Mouse (Mus musculus): Measurements from ENCODE around the gene Fam71b.

The Fam71b gene

DNA sequence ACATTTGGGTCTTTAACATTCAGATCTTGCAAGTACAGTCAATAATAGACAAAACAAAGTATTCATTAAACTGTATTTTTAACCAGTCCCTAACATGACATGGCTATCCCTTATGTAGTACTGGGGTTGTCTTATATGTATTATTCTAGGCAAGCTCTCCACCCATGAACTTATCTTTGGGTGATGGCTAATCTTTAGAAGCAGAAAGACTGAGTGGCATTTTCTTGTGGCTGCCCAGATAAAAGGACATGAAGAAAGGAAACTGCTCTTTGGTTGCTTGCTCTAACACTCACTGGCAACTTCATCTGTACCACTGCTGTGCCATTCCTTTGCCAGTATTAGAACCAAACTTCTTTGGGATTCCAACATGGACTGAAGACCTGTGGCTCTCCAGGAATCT is 39.0 kb downstream of the Fam71b start:
- no peak for DNase-seq

DNA sequence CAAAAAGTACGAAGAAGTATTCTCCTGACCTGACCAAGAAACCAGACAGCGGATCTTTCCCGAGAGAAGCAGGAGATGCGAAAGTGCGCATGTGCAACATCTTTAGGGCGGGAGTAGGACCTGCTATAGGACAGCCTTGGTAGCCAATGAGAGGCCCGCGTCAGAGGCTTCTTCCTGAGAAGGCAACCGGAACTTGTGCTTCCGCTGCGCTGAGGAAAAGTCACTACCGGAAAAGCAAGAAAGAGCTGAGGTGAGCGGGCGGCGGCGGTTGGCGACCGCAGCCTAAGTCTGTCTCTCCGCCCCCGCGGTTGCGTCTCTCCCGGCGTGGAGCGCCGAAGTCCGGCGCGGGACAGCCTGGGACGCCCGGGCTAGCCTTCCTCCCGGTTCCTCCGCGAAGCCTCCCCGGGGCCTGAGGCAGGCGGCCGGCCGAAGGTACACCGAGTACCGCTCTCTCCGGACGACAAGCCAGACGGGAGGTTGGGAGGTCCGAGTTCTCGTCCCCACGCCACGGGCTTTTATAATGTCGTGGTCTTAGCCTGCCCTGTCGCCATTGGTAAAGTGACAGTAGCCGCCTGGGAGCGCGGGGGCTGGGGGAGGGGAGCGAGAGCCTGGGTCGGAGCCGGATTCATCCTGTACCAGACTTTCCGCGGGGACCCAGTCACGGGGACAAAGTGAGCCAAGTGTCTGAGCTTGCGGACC is 40.5 kb downstream of the Fam71b start, which contains the start of gene Med7:
Gene Med7, plus strand, starts transcription at position 166 of the 699 bp plus-strand sequence.
- DNase-seq, result peak; percentile 98

DNA sequence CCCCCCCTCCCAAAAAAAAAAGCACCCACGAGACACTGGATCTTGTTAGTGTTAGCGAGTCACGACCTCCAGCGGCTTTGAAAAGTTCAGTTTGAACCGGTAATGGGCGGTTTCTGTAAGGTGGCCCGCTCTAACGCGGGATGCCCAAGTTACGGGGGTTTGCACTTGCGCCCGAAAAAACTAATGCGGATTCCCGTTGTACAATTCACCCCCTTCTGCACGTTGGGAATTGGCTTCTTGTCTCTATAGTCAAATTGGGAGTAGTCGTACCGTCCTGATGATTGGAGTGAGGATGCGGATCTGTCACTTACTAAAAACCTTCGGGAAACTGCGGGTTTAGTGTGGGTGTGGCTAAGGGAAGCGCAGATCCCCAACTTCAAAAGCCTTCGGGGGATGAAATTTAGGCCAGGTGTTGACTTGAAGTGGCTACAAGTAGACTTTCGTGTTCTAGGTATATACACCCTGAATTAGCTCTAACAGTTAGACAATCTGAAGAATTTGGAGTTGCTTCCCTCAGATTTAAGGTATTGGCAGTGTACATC is 41.2 kb downstream of the Fam71b start:
- DNase-seq, result no peak

- no peak for DNase-seq
Measured at GRCm38 (mm10) chr11:46439005-46439543, 42.7 kb downstream of the Fam71b start.

DNA sequence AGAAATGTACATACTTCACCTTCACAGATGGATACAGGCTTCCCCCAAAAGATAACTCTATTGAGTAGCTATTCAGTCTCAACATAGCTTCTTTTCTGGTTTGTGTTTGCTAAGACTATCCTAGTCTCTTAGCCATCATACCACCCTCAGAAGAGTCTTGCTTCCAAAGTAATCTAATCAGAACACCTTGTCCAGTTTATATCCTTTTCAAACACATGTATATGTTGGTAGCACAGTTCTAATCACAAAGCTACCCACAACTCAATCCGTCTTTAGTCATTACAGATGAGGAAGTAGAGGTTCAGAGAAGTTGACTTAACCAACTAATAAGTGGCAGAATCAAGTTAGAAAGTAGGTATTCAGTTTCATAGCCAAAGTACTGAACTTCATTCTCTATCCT is 45.4 kb downstream of the Fam71b start:
- DNase-seq, result no peak

DNA sequence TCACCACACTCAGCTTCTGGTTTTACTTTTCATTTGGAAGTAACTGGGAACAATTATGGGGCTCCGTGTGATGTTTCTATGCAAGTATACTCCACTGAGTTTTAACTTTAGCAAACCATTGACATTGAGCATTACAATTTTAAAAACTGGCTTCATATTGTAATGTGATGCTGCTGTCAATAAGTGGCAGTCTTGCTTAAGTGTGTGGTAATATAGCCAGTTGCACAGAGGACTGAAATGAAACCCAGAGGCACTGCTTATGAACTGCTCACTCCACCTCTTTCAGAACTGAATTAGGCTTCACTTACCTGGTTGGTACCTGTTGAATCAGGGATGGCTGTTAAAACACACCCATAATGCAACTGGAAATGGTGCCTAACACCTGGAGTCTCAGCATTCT is 46.8 kb downstream of the Fam71b start:
- no peak for DNase-seq

DNA sequence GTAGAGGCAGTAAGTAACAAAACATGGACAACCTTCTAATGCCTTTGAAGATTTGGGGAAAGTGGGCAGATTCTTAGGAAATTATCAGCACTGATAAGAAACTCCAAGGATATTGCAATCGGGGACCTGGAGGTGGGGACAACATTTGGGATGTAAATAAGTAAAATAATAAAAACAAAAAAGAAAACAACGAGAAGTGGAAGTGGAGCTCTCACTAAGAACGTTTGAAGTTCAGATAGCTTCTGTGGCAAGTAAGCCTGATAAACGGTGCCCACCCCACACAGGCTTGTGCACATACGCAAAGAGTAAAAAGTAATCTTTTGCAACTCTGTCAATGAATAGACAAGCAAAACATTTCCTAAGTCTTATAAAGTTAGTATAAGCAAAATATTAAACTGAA is 47.6 kb downstream of the Fam71b start:
- DNase-seq, result no peak

- no peak for DNase-seq
Measured at GRCm38 (mm10) chr11:46446150-46446549, 49.8 kb downstream of the Fam71b start.

DNA sequence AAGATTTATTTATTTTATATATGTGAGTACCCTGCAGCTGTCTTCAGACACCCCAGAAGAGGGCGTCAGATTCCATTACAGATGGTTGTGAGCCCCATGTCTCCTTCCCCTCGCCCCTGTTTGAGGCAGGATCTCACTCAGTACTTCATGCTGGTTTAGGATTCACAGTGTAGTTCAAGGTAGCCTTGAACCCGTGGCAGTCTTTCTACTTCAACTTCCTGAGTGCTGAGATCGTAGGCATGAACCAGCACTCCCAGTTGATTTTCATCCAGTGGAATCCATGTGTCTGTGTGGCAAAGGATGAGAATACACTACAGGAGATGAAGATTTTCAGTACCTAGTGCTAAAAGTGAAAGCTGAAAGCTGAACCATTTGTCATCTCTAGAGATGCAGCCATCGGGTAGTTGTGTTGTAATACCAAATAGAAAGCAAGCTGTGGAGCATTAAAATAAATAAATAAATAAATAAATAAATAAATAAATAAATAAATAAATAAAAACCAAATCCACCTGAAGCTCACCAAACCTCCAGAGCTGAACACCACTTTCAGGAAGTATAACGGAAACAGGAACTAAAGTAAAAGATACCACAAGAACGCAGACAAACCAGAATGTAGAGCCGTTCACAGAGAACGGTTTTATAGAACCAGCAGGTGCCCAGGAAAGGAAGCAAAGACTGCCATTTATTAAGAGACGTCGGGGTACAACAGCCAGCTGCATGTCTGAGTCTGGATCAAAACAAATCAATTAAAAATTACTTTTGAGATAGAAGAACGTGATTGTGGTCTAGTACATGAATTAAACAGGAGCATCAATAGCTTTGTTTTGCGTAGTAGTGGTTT is 51.5 kb downstream of the Fam71b start:
- DNase-seq, result no peak

GRCm38 (mm10) chr11:46449461-46450080 is 53.2 kb downstream of the Fam71b start:
- DNase-seq, result no peak

- DNase-seq, result no peak
Measured at GRCm38 (mm10) chr11:46454453-46455045, 58.2 kb downstream of the Fam71b start, which contains the start of gene Havcr2. TSS of gene Havcr2 (plus strand) at chr11:46454935.

Measured in kidney, adult 9 months (tissue).